Mouse (Mus musculus) left cerebral cortex, adult 18-20 months (tissue): Measurements from ENCODE around the gene Nr0b2. TPM values are rescaled to one million over a fixed set of nuclear protein-coding genes. Genes with fewer than 3 reads are reported as not detected.
"Not testable (repeated sequence)": the region's sequence is repeated elsewhere in the genome, so short reads cannot be mapped to it uniquely, and the experiment has no call there.

Experiments
- DNase-seq, 2 experiments: peaks; one replicate each; pipeline ENCODE4 v3.0.0; 2021 to 2022; ENCODE audit warnings: low spot score in 2 of 2, mixed read lengths in 1 of 2
- long read RNA-seq, 2 experiments: library from polyadenylated mRNA; stranded (forward); transcript quantifications; one replicate each; pipeline ENCODE4 v2.0.0; 2021
- total RNA-seq, 2 experiments: library from RNA; stranded (reverse); gene quantifications; 2 replicates each; pipeline ENCODE4 v1.2.3; 2021

Nr0b2 gene
- total RNA-seq: not detected
- long read RNA-seq, experiment 1: 0 reads
- long read RNA-seq, experiment 2: 0 reads

DNA sequence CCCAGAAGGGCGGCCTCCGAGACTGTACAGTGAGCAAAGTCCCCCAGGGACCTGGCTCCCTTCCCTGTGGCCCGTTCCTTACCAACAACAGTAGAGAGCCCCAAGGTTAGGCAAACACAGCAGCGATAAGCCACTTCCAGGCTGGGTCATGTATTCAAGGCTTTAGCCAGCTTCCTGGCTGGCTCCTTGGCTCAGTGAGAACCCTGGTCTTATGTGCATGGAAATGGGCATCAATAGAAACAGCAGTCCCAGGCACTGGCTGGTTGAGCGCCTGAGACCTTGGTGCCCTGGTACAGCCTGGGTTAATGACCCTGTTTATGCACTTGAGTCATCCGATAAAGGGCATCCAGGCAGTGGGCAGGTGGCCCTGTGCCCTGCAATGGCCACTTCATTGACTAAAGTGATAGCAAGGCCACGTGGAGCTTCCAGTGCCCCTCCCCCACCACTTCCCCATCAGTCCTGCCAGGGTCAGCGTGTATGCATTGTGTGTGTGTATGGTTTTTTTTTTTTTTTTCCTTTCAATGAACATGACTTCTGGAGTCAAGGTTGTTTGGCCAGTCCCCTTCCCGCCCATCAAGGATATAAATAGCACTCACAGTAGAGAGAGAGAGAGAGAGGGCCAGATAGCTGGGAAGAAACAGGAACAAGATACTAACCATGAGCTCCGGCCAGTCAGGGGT, at the start of gene Nr0b2:
Gene Nr0b2 (plus strand): TSS at position 609 of the 680 bp plus-strand sequence.
- no peak for DNase-seq

DNA sequence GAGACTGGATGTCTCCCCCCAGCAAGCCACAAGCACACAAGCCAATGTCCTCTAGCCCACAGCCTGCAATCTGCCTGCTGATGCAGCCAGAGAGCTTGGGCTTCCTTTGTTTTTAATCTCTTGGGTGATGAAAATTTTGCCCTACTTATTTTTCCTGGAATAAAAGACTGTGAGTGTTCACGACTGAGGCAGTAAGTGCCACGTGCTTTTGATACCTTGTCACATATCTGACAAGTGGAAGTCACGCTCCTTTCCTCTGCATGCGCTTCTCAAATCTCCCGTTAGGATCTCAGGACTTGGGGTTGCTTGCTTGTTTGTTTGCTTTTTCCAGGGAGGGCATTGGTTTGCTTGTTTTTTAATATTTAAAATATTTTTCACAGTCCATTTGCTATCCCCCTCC, 48.9 kb upstream of the Nr0b2 start:
- DNase-seq: no peak

DNA sequence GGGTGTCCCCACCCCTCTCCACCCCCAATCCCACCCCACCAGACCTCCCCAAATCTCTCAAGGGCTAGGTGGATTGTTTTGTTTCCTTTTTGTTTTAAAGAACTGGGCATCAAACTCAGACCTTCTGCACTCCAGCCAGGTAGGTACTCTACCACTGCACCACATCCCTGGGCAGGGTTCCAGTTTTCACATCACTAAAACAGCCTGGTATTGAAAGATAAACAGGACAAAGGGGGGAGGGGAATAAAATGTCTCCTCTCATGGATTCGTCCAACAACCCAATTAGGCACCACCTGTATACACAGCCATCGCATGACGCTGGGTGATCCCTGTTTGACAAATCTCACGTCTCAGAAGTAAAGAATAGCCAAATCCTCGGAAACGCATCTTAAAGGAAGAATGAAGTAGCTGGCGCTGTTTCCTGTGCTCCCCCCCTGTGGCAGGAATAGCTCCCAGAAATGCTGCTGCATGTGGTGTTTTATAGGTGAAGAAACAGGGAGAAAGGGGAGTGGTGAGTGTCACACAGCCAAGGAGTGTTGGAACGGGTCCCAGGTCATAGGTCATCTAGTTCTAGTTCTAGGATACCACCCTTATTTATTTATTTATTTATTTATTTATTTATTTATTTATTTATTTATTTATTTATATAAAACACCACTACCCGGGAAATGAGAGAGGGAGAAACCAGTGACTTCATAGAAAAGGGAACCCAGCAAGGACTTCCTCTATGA, 48.3 kb upstream of the Nr0b2 start:
- no peak for DNase-seq

DNA sequence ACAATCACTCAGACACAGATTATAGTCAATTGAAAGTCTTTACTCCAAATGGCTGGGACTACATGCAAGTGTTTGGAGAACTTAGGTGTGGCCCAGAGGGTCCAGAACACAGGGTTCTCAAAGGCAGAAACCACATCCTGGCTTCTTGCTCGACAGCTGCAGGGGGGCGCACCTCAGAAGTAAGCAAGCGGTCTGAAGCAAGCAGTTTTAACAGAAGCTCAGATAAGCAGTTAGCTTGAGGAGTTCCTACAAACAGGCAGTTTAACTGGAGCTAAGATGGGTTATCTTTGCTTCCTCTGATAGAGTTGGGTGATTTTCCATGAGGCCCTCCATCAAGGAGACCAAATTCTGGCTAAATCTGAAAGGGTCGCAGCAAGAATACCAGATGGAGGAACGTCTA, 46.6 kb upstream of the Nr0b2 start:
- no peak for DNase-seq

DNA sequence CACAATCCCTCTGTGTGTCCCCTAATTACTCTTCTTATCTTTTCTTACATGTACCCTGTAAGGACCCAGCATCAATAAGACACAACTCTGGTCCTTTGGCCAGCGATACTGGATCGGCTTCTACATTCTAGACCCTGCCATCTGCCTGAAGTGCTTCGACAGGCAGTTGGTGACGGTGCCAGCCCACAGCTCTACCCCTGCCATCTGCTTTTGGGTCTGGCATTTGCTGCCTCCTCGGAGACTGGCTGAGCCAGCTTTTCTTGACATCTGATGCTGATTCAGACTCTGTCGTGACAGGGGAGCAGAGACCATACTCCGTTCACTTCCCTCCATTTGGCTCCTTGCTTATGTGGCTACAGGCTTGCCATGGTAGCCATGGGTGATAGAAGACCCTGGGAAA, 44.2 kb upstream of the Nr0b2 start:
- peak; percentile 40 to 56 for DNase-seq

DNA sequence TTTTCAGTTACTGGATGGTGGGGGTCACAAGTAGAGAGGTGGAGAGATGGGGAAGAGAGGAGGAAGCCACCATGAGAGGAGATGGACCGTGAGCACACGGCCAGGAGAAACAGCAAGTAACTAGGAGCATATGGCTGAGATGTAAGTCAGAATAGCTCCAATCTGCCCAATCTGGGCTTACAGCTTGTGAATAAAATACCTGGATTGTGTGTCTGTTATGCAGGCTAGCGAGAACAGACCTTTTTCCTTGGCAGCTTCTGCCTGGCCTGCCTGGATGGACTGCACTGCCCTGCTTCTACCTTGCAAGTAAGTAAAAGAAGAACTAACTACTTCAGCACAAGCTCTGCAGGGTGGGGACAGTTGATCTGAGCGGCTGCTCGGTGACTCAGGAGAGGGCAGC, 42.1 kb upstream of the Nr0b2 start:
- no peak for DNase-seq

DNA sequence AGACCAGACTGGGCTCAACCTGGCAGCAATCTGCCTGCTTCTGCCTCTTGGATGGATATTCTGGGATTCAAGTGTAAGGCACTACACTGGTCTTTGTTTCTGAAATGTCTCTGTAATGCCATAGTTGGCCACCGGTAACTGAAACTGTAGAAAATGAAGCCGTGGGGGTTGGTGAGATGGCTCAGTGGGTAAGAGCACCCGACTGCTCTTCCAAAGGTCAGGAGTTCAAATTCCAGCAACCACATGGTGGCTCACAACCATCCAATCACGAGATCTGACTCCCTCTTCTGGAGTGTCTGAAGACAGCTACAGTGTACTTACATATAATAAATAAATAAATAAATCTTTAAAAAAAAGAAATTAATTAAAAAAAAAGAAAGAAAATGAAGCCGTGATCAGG, 40.7 kb upstream of the Nr0b2 start:
- DNase-seq: not testable (repeated sequence)

DNA sequence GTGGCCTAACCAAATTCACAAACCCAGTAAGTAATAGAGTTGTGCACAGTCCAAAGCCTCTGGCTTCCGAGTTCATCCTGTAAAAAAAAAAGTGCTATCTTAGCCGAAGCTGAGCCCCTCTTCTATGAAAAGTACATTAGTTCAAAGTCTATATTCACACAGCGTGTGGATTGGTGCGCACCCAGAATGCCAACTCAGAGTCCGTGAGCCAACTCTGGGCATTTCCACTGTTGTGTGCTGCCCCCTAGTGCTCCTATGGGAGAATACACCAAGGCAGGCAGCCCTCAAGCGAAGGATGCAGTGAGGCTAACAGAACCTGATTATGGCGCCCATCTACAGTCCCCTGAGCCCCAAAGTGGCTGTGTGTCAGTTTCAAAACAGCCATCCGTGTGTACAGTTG, 40.2 kb upstream of the Nr0b2 start:
- DNase-seq: peak; percentile 79 to 82

DNA sequence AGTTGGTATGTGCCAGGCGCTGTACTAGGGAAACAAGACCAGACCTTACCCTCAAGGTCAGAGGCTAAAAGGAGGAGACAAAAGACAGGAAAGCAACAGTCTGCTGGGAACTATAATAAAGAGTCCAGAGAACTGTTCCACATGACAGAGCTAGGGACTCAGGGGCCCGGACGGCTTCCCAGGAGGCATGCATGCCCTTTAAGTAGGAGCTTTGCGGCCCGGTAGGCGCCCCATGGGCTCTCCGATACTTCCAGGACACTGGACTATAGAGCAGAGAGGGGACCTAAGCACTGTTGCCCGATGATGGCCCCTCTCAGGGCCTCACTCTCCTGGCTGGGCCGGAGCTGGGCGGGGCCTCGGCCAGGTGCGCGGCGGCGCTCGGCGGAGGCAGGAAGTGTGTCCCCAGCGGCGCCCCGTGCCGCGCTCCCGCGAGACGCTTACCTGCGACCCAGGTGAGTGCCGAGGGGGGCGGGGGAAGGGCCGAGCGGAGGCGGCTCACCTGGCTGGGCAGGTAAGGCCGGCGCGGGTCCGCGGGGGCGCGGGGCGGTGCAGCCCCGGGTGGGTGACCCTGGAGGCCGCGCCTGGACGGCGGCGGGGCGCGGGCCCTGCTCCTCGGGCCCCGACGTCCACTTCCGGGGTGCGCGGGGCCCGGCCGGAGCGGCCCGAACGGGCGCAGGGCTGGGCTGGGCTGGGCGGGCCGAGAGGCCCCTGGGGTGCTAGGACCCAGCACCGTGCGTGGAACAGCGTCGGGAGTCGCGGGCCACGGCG, 34.4 kb upstream of the Nr0b2 start, which contains the start of gene Kdf1:
Gene Kdf1 (plus strand): TSS at position 363 of the 768 bp plus-strand sequence.
- no peak for DNase-seq

DNA sequence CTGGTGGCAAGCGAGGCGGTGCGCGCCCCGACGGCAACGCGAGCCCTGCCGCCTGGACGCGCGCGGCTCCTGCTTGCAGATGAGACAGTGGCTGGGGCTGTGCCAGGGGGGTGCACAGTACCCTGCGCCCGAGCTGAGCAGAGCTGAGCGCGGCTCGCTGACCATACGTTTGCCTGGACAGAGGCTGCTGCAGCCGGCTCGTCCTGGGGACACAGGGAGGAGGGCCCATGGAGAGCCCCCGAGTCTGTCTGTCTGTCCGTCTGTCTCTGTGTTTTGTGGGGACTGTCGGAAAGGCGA, 33.9 kb upstream of the Nr0b2 start:
- DNase-seq: no peak

DNA sequence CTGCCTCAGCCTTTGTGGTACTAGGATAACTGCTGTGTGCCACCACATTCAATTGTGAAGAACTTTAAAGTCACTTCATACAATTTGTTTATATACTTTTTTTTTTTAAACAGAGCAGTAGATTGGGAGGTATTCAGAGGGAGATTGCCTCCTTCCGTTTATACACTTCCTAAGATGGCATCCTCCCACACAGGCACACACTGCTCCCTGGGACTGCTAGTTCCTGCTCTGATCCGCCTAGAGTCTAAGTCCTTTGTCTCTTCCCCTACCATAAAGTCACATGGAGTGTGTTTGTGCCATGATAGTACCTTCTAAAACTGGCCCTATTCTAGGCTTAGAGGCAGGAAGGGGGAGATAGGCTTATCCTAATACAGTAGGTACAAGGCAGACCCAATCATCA, 31.7 kb upstream of the Nr0b2 start:
- no peak for DNase-seq

DNA sequence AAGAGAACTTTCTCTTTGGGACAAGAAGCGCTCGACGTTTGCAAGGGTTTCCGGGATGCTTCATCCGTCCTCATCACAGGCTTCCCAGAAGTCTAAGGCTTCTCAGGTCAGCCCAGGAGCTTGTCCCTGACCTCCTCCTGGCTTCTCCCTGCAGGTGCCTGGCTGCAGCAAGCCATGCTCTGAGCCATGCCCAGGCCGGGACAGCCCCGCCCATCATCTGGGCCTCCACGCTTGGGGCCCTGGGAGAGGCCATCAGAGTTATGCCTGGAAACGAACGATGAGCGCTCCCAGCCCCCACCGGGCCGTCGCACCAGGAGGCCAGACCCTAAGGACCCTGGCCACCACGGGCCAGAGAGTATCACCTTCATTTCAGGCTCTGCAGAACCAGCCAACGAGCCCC, 25.4 kb upstream of the Nr0b2 start:
- no peak for DNase-seq

DNA sequence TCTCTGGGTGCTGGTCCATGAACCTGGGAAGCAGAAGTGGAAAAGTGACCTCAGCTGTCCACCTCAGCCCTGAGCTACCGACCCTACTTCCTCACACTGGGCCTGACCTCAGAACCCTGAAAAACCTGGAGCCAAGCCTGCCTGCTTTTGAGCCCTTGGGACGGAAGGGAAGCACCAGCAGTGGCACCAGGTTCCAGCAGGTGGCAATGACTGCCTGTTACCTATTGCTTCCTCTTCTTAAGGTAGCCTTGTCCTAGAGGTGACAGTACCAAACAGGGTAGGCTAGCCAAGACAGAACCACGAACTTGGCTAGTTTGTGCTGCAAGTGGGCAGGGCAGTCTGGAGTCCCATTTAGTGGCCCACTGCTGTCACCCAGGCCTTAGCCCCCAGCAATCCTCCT, 20.4 kb upstream of the Nr0b2 start:
- no peak for DNase-seq

DNA sequence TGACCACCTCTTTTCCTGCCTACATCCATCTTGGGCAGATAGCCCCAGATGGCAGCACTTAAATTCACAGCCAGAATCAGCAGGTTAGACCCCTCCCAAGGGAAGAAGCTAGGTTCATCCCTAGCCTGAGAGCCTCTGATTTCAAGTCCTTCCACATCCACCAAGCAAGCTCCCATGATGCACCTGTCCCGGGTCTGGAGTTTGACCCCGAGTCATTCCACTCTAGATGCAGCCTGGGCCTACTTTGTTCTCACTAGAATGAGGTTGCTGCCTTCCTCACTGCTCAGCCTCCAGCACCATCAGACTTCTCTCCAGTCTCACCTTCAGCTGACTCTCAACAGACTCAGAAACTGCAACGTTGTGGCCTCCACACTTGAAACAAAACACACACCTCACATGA, 17.1 kb upstream of the Nr0b2 start:
- DNase-seq: no peak

DNA sequence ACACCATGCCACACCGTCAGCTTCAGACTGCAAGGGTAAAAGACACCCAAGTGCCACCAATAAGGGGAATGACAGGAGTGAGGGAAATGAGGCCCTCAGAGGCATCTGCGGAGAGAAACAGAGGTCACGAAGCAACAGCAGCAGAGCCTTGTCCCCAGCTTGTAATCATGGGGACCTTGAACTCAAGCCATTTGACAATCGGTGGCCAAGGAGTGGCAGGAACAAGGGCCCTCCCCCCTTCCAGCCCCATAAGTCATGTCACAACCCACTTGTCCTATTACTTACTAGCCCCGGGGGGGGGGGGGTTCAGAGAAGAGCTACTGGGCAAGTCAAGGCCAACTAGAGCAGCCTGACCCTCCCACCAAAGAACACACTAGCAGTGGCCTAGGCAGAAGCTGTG, 16.5 kb upstream of the Nr0b2 start:
- DNase-seq: no peak

DNA sequence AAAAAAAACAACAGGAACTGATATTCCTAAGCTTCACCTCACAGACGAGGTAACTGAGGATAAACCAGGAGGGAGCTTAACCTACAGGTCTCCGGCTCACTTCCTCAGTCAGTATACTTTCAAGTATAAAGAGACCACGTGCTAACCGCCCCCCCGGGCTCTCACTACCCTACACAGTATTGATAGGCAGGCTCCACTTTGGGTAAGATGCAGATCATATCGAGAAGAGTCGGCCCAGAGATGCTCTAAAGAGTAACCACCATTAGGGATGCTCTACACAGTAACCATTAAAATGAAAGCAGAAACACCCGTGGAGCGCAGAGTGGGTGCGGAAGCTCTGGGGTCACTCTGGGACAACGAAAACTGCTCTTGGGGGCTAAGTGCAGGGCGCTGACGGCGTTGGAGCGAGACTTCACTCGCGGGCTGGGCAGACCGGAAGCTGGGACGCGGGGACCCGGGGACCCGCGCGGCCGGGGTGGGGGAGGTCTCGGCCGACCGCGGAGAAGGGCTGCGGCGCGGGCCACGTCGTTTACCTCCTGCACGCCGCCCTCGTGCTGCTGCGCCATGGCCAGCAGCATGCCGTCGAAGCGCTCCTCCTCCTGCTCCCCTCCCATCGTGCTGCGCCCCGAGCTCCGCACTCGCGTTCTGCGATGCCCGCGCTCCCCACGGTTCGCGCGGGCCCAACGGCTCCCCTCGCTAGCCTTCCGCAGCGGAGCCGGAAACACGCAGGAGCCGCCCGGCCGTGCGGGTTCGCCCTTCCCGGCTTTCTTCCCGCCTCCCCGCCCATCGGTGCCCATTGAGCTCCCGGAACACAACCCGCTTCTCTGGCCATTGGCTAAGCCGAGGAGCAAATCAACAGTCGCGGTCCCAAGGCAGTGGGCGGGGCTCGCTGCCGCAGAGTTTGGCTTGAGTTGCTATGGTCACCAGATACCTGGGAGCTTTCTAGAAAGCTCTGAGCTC, 7.6 kb upstream of the Nr0b2 start, which contains the start of gene Nudc:
Gene Nudc (minus strand): TSS at position 725 of the 960 bp plus-strand sequence.
- peak; percentile 94 to 96 for DNase-seq

DNA sequence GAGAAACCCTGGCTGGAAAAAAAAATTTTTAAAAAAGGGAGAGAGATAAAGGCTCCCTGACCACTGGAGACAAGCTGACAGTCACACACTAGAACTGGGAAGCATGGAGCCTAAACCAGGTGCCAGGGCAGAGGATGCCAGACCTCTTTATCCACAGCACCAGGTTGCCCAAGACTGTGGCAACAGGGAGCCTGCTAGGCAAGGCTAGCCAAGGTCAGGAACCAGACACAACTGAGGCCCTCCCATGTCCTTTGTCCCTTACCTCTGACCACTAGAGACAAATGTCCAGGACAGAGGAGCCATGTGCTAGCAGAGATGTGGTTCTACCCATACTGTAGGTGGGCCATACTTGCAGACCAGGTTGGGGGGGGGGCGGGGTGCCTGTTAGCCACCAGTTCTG, 1.1 kb upstream of the Nr0b2 start:
- DNase-seq: no peak

DNA sequence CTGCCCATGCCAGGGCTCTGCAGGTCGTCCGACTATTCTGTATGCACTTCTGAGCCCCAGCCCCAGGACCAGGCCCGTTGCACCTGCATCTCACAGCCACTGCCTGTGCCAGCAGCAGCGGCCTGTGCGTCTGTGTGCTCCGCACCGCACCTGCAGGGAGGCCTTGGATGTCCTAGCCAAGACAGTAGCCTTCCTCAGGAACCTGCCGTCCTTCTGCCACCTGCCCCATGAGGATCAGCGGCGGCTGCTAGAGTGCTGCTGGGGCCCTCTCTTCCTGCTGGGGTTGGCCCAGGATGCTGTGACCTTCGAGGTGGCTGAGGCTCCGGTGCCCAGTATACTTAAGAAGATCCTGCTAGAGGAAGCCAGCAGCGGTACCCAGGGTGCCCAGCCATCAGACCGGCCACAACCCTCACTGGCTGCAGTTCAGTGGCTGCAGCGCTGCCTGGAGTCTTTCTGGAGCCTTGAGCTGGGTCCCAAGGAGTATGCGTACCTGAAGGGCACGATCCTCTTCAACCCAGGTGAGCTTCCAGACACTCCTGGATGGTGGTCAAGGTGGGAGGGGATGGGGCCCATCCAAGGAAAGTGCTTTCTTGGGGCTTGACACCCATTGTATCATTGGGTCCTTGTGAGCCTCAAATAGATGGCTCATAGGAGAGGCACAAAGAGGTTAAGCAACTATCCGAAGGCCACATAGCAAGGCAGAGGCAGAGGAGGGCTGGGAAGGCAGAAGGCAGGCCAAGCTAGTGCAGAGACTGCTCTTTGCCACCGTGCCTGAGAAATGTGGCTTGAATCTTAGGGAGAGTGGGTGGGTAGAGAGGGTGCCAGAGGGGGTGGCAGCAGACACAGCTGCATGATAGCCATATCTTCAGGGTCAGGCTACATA, 513 bp downstream of the Nr0b2 start:
- no peak for DNase-seq

DNA sequence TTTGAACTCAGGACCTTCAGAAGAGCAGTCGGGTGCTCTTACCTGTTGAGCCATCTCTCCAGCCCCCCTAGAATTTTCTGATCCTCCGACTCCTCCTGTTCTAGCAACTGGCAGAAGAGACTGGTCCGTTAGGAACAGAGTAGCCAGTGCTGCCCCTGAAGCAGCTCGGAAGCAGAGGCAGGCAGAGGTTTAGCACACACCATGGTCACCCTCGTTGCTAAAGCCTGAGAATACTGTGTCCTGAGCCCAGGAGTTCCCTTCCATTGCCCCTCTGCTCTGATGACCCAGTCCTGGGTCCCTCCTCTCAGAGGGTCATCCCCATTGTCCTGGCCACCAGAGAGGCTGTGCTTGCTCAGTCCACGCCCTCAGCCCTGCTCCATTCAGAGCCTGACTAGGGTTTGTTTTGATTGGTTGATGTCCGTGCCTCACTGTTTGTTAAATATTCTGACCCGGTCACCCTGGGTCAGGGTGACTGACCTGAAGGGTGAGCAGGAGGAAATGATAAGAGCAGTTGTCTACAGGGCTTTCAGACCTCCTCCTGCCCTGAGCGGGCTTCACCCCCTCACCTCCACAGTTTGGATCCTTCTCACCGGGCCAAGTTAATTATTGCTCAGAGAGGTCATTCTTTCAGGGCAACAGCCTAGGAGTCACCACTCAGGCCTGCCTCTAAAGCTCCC, 4.0 kb downstream of the Nr0b2 start:
- no peak for DNase-seq
